Mouse (Mus musculus): ENCODE results near the gene Ccdc120. TPM values are rescaled to one million over a fixed set of nuclear protein-coding genes. Genes with fewer than 3 reads are reported as not detected.

Gene Ccdc120
- polyA plus RNA-seq, 1 experiment from 2014 or later: 24.1 TPM

- Histone ChIP-seq H3K9ac (ENCODE audit: low read length) (no peak overlapping the region), H3K27me3 (ENCODE audit: control insufficient read depth, insufficient read depth, low read length) (no peaks in the 10 kb centered on the region), H3K36me3 (ENCODE audit: control insufficient read depth, insufficient read depth, low read length) (no peaks in the 10 kb centered on the region), H3K27ac (ENCODE audit: low read depth, low read length) (no peak overlapping the region), H3K9me3 (ENCODE audit: control insufficient read depth, low read length) (no peaks in the 10 kb centered on the region), H3K4me3 (ENCODE audit: low read depth, low read length) (no peak overlapping the region), H3K4me1 (ENCODE audit: control insufficient read depth, insufficient read depth, low read length) (no peaks in the 10 kb centered on the region), H3K4me2 (no peak overlapping the region)
- ATAC-seq (ENCODE audit: low FRiP score): no peak
- WGBS: 72% methylated on average over 7 of the region's 7 CpGs
- DNase-seq (ENCODE audit: low spot score, missing footprints): no peak
These were observed 27.9 kb upstream of the Ccdc120 start for GRCm38 (mm10) chrX:7778450-7779244.

- 53% methylated on average over 8 of the region's 8 CpGs for WGBS
- Histone ChIP-seq H3K4me2 (no peak overlapping the region), H3K4me1 (ENCODE audit: control insufficient read depth, insufficient read depth, low read length) (no peaks in the 10 kb centered on the region), H3K27ac (ENCODE audit: low read depth, low read length) (no peak overlapping the region), H3K4me3 (ENCODE audit: low read depth, low read length) (no peak overlapping the region), H3K36me3 (ENCODE audit: control insufficient read depth, insufficient read depth, low read length) (no peaks in the 10 kb centered on the region), H3K9me3 (ENCODE audit: control insufficient read depth, low read length) (no peaks in the 10 kb centered on the region), H3K27me3 (ENCODE audit: control insufficient read depth, insufficient read depth, low read length) (no peaks in the 10 kb centered on the region), H3K9ac (ENCODE audit: low read length) (no peak overlapping the region)
- peak; percentile 65; the same call in 1 of the 2 replicates for ATAC-seq (ENCODE audit: low FRiP score)
- peak; percentile 89 for DNase-seq (ENCODE audit: low spot score, missing footprints)
These were observed 25.8 kb upstream of the Ccdc120 start for GRCm38 (mm10) chrX:7776329-7777082.

DNA sequence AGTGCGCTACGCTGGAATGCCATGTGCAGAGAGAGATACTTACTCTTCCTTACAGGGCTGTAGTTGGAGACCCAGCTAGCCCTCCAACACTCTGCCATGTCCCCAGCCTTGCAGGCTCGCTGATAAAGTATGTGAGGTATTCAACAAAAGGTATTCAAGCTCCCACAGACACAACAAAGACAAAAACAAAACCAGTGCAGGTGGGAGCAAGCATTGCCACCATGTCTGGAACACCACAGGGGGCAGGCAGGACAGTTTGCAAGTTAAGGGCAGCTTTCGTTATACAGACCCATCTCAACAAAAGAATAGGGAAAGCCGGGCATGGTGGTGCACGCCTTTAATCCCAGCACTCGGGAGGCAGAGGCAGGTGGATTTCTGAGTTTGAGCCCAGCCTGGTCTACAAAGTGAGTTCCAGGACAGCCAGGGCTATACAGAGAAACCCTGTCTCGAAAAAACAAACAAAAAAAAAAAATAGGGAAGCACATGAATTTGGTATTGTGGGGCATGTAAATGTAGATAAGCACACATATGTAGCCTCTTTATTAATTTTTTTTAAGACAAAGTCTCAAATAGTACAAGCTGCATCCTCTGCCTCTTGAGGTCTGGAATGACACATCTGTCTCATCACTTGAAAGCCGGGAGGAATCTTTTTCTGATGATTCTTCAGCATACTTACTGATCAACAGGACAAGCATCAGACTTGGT lies 24.9 kb upstream of the Ccdc120 start:
- no peak overlapping the region for H3K27ac ChIP-seq (ENCODE audit: low read depth, low read length)
- WGBS: 79% methylated on average over 9 of the region's 9 CpGs
- H3K36me3 ChIP-seq (ENCODE audit: control insufficient read depth, insufficient read depth, low read length): no peaks in the 10 kb centered on the region
- H3K9me3 ChIP-seq (ENCODE audit: control insufficient read depth, low read length): no peaks in the 10 kb centered on the region
- H3K4me3 ChIP-seq (ENCODE audit: low read depth, low read length): no peak overlapping the region
- H3K27me3 ChIP-seq (ENCODE audit: control insufficient read depth, insufficient read depth, low read length): no peaks in the 10 kb centered on the region
- H3K9ac ChIP-seq (ENCODE audit: low read length): no peak overlapping the region
- DNase-seq (ENCODE audit: low spot score, missing footprints) (no peak), ATAC-seq (ENCODE audit: low FRiP score) (no peak)
- no peak overlapping the region for H3K4me2 ChIP-seq
- no peaks in the 10 kb centered on the region for H3K4me1 ChIP-seq (ENCODE audit: control insufficient read depth, insufficient read depth, low read length)

DNA sequence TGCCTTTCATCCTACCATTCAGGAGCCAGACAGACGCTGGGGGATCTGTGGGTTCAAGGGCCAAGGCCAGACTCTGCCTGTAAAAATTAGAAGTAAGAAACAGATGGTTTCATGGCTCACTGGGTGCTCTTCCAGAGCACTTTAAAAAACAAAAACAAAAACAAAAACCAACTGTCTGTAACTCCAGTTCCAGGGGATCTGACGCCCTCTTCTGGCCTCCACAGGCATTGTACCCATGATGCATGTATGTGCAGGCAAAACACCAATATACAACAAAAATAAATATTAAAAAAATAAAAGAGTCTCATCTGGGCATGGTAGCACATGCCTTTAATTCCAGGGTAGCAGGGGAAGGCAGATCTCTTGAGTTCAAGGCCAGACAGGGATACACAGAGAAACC lies 22.1 kb upstream of the Ccdc120 start:
- H3K9ac ChIP-seq (ENCODE audit: low read length): no peak overlapping the region
- 48% methylated on average over 2 of the region's 2 CpGs for WGBS
- H3K4me2 ChIP-seq: no peak overlapping the region
- DNase-seq (ENCODE audit: low spot score, missing footprints): no peak
- ATAC-seq (ENCODE audit: low FRiP score): no peak
- H3K27ac ChIP-seq (ENCODE audit: low read depth, low read length): no peak overlapping the region
- no peaks in the 10 kb centered on the region for H3K27me3 ChIP-seq (ENCODE audit: control insufficient read depth, insufficient read depth, low read length)
- H3K36me3 ChIP-seq (ENCODE audit: control insufficient read depth, insufficient read depth, low read length): no peaks in the 10 kb centered on the region; the same call in 1 of the 2 replicates
- no peak overlapping the region for H3K4me3 ChIP-seq (ENCODE audit: low read depth, low read length)
- H3K4me1 ChIP-seq (ENCODE audit: control insufficient read depth, insufficient read depth, low read length): no peaks in the 10 kb centered on the region
- H3K9me3 ChIP-seq (ENCODE audit: control insufficient read depth, low read length): no peaks in the 10 kb centered on the region

GRCm38 (mm10) chrX:7769302-7770017 lies 18.8 kb upstream of the Ccdc120 start:
- no peak overlapping the region for H3K4me2 ChIP-seq
- no peaks in the 10 kb centered on the region; the same call in 1 of the 2 replicates for H3K36me3 ChIP-seq (ENCODE audit: control insufficient read depth, insufficient read depth, low read length)
- peaks cover 8% of the 10 kb centered on the region for H3K4me1 ChIP-seq (ENCODE audit: control insufficient read depth, insufficient read depth, low read length)
- no peak overlapping the region for H3K27ac ChIP-seq (ENCODE audit: low read depth, low read length)
- ATAC-seq (ENCODE audit: low FRiP score): no peak
- H3K27me3 ChIP-seq (ENCODE audit: control insufficient read depth, insufficient read depth, low read length): no peaks in the 10 kb centered on the region
- DNase-seq (ENCODE audit: low spot score, missing footprints): no peak
- 93% methylated on average over 7 of the region's 7 CpGs for WGBS
- H3K9me3 ChIP-seq (ENCODE audit: control insufficient read depth, low read length): no peaks in the 10 kb centered on the region
- no peak overlapping the region for H3K4me3 ChIP-seq (ENCODE audit: low read depth, low read length)
- no peak overlapping the region for H3K9ac ChIP-seq (ENCODE audit: low read length)

DNA sequence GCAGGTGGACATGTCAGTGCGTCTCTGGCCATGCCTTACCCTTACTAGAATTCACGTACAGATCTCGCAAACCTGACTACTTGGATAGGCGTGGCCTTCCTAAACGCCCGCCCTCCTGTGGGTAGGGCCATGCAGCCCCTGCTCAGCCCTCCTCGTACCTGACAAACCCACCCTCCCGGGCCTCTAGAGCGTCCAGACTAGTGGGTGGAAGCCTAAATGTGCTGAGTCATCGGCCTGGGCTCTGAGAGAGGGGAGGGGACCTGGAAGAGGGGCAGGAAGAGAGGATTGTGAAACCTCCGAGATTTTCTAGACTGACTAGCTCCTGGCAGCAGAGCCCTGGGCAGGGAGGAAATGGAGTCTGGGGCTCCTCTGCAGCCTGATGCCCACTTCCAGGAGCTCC lies 15.1 kb upstream of the Ccdc120 start:
- H3K4me3 ChIP-seq (ENCODE audit: low read depth, low read length): peak overlapping the region; percentile 63
- no peak for DNase-seq (ENCODE audit: low spot score, missing footprints)
- H3K9me3 ChIP-seq (ENCODE audit: control insufficient read depth, low read length): no peaks in the 10 kb centered on the region
- H3K4me2 ChIP-seq: peak overlapping the region; percentile 62
- no peaks in the 10 kb centered on the region for H3K27me3 ChIP-seq (ENCODE audit: control insufficient read depth, insufficient read depth, low read length)
- no peak for ATAC-seq (ENCODE audit: low FRiP score)
- 22% methylated on average over 11 of the region's 11 CpGs for WGBS
- no peaks in the 10 kb centered on the region; the same call in 1 of the 2 replicates for H3K36me3 ChIP-seq (ENCODE audit: control insufficient read depth, insufficient read depth, low read length)
- no peak overlapping the region for H3K27ac ChIP-seq (ENCODE audit: low read depth, low read length)
- H3K4me1 ChIP-seq (ENCODE audit: control insufficient read depth, insufficient read depth, low read length): peaks cover 10% of the 10 kb centered on the region
- H3K9ac ChIP-seq (ENCODE audit: low read length): peak overlapping the region; percentile 20; the same call in 1 of the 2 replicates

DNA sequence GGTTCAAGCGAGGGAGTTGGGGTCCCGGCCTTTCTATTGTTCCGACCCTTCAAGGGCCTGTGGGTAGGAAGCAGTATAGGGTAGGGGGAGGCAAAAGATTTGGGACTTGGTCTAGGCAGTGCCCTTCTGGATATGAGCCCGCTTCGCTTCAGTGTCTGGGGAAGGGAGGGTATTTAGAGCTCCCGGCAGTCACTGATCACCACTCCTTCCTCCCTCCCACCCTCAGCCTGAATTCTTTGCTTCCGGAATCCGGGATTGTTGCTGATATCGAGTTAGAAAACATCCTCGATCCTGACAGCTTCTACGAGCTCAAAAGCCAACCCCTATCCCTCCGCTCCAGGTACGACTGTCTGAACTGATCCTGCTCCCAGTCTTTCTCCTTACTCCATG lies 14.6 kb upstream of the Ccdc120 start:
- no peak for ATAC-seq (ENCODE audit: low FRiP score)
- H3K27ac ChIP-seq (ENCODE audit: low read depth, low read length): no peak overlapping the region
- H3K4me3 ChIP-seq (ENCODE audit: low read depth, low read length): peak overlapping the region; percentile 63
- peak overlapping the region; percentile 62 for H3K4me2 ChIP-seq
- no peaks in the 10 kb centered on the region for H3K9me3 ChIP-seq (ENCODE audit: control insufficient read depth, low read length)
- WGBS: 23% methylated on average over 13 of the region's 13 CpGs
- DNase-seq (ENCODE audit: low spot score, missing footprints): no peak
- peaks cover 10% of the 10 kb centered on the region for H3K4me1 ChIP-seq (ENCODE audit: control insufficient read depth, insufficient read depth, low read length)
- no peaks in the 10 kb centered on the region for H3K27me3 ChIP-seq (ENCODE audit: control insufficient read depth, insufficient read depth, low read length)
- H3K36me3 ChIP-seq (ENCODE audit: control insufficient read depth, insufficient read depth, low read length): no peaks in the 10 kb centered on the region; the same call in 1 of the 2 replicates
- H3K9ac ChIP-seq (ENCODE audit: low read length): peak overlapping the region; percentile 45; the same call in 1 of the 2 replicates

DNA sequence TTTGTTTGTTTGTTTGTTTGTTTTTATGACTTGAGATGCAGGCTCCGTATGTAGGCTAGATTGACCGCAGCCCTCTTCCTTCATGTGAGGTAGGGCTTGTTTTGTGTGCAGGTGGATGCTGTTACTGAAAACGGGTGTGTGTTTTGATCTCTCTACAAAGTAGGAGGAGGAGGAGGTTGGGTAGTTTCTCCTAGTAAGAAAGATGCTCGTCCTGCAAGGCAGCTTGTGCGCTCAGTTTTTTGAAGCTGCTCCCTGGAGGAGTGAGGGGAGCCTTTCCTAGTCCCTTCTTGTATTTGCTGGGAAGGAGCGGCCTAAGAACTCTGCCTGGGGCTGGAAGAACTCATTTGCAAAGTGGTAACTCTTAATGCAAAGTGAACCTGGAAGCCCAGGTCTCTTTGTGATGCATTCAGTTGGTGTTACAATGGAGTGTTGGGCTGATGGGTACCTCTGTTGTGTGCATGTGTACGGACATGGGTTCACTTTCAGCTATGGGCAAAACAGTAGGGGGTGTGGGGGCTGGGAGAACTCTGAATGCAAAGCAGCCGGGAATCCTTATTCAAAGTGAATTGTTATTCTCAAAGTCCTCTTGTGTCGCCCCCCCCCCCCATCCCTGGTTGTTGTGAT lies 14.1 kb upstream of the Ccdc120 start:
- 10% methylated on average over 9 of the region's 9 CpGs for WGBS
- Histone ChIP-seq H3K9ac (ENCODE audit: low read length) (peak overlapping the region; percentile 45; the same call in 1 of the 2 replicates), H3K27ac (ENCODE audit: low read depth, low read length) (no peak overlapping the region), H3K4me1 (ENCODE audit: control insufficient read depth, insufficient read depth, low read length) (peaks cover 10% of the 10 kb centered on the region), H3K36me3 (ENCODE audit: control insufficient read depth, insufficient read depth, low read length) (no peaks in the 10 kb centered on the region; the same call in 1 of the 2 replicates), H3K27me3 (ENCODE audit: control insufficient read depth, insufficient read depth, low read length) (no peaks in the 10 kb centered on the region), H3K4me2 (peak overlapping the region; percentile 62), H3K4me3 (ENCODE audit: low read depth, low read length) (peak overlapping the region; percentile 63), H3K9me3 (ENCODE audit: control insufficient read depth, low read length) (no peaks in the 10 kb centered on the region)
- ATAC-seq (ENCODE audit: low FRiP score): no peak
- peak; percentile 84 for DNase-seq (ENCODE audit: low spot score, missing footprints)

Data from midbrain, embryonic 11.5 days (tissue).